Mouse (Mus musculus): ENCODE data around the gene Keg1.

Gene Keg1

GRCm38 (mm10) chr19:12762212-12763130 is 66.9 kb downstream of the Keg1 start:
- DNase-seq (ENCODE audit: low spot score in 2 of 2) = no peak

GRCm38 (mm10) chr19:12765308-12765707 is 69.7 kb downstream of the Keg1 start, which contains the start of gene Cntf:
TSS of gene Cntf (minus strand) at chr19:12765632.
- no peak for DNase-seq (ENCODE audit: low spot score in 2 of 2)
